25 mouse cellular contexts compared by ENCODE assay signal in the genomic region with DNA sequence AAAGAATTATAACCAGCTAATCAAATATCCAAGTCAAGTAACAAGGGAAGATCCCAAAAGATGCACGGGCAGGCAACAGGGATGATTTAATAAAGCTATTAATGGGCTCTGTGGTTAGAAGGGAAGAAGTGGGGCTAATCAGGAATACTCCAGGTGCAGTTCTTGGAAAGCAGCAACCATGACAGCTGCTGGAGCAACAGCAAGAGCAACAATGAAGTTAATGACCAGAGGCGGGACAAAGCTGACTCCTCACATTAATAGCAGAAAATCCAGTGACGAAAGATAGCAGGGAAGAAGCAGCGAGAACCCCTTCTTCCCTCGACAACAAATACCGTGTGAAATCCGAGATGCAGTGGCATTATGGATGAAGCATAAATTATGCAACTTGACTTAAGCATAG.
DNase-seq lines count a peak whose midpoint lies in the region; ATAC-seq and TF ChIP-seq lines count a peak whose summit lies in the region.
"Had no signal": no experiment of that assay in that cellular context is flagged by ENCODE, and none has a peak within 500 bp of the region (broad histone marks: within the 10 kb centered on the region; RNA-seq: fewer than 3 reads in every experiment).

No protein-coding gene starts in this region.

- no peak for ATAC-seq in midbrain, embryonic 14.5 days (ENCODE audit: low FRiP score, low TSS enrichment)
- ATAC-seq in midbrain, embryonic 13.5 days: no peak
- no peak for ATAC-seq in forebrain, embryonic 13.5 days
- ATAC-seq: activated CD4-positive, CD25-positive, alpha-beta regulatory T cell, adult 4 months; CD4-positive, CD25-positive, alpha-beta regulatory T cell, adult 4 months; forebrain, embryonic 16.5 days; hindbrain, embryonic 16.5 days had no signal

- no peak for TF ChIP-seq CTCF in brain, embryonic 14.5 days (IDR thresholded peaks at IDR 0.05; ENCODE audit: borderline replicate concordance, extremely low read depth, insufficient read depth, insufficient read length)

- intact Hi-C loops in heart, postnatal 25 days (cut with DNase I): no loop called here

- H3K4me3 ChIP-seq in midbrain, embryonic 14.5 days (replicated peaks; ENCODE audit: low read depth, low read length): no peak overlapping the region
- H3K4me3 ChIP-seq in midbrain, embryonic 13.5 days (replicated peaks): no peak overlapping the region
- H3K4me3 ChIP-seq in forebrain, embryonic 13.5 days: no peak overlapping the region
- H3K4me3 ChIP-seq: embryonic facial prominence, embryonic 12.5 days; erythroblast, embryonic 14.5 days; forebrain, embryonic 12.5 days; heart, adult 2 months; heart, embryonic 10.5 days; heart, embryonic 13.5 days; hindbrain, embryonic 12.5 days had no signal

- no peaks in the 10 kb centered on the region for H3K9me3 ChIP-seq in midbrain, embryonic 14.5 days (ENCODE audit: control insufficient read depth, low read length)
- H3K9me3 ChIP-seq in midbrain, embryonic 13.5 days: no peaks in the 10 kb centered on the region
- no peaks in the 10 kb centered on the region for H3K9me3 ChIP-seq in forebrain, embryonic 13.5 days (replicated peaks)
- H3K9me3 ChIP-seq: embryonic facial prominence, embryonic 12.5 days; forebrain, embryonic 12.5 days; heart, embryonic 10.5 days; heart, embryonic 13.5 days; hindbrain, embryonic 12.5 days had no signal

- H3K4me1 ChIP-seq in midbrain, embryonic 14.5 days (ENCODE audit: control insufficient read depth, insufficient read depth, low read length): no peaks in the 10 kb centered on the region
- no peaks in the 10 kb centered on the region for H3K4me1 ChIP-seq in midbrain, embryonic 13.5 days (replicated peaks)
- no peaks in the 10 kb centered on the region for H3K4me1 ChIP-seq in forebrain, embryonic 13.5 days
- H3K4me1 ChIP-seq: embryonic facial prominence, embryonic 12.5 days; forebrain, embryonic 12.5 days; heart, embryonic 10.5 days; heart, embryonic 13.5 days; hindbrain, embryonic 12.5 days had no signal

- H3K27me3 ChIP-seq in midbrain, embryonic 14.5 days (ENCODE audit: control insufficient read depth, insufficient read depth, low read length): no peaks in the 10 kb centered on the region
- no peaks in the 10 kb centered on the region for H3K27me3 ChIP-seq in midbrain, embryonic 13.5 days
- H3K27me3 ChIP-seq in forebrain, embryonic 13.5 days: no peaks in the 10 kb centered on the region
- H3K27me3 ChIP-seq: embryonic facial prominence, embryonic 12.5 days; forebrain, embryonic 12.5 days; heart, embryonic 13.5 days; hindbrain, embryonic 12.5 days had no signal

- H3K36me3 ChIP-seq in midbrain, embryonic 14.5 days (ENCODE audit: control insufficient read depth, insufficient read depth, low read length): no peaks in the 10 kb centered on the region
- no peaks in the 10 kb centered on the region for H3K36me3 ChIP-seq in midbrain, embryonic 13.5 days
- no peaks in the 10 kb centered on the region for H3K36me3 ChIP-seq in forebrain, embryonic 13.5 days (ENCODE audit: poor library complexity, severe bottlenecking)
- H3K36me3 ChIP-seq: embryonic facial prominence, embryonic 12.5 days; forebrain, embryonic 12.5 days; heart, embryonic 10.5 days; heart, embryonic 13.5 days; hindbrain, embryonic 12.5 days had no signal

- TF ChIP-seq POLR2A in brain, embryonic 14.5 days (IDR thresholded peaks at IDR 0.05; ENCODE audit: borderline replicate concordance, extremely low read depth, insufficient read depth, insufficient read length, poor library complexity, severe bottlenecking): no peak

- H3K9ac ChIP-seq in midbrain, embryonic 14.5 days (replicated peaks; ENCODE audit: low read length): no peak overlapping the region
- H3K9ac ChIP-seq in midbrain, embryonic 13.5 days (replicated peaks): no peak overlapping the region
- H3K9ac ChIP-seq in forebrain, embryonic 13.5 days: no peak overlapping the region
- H3K9ac ChIP-seq: embryonic facial prominence, embryonic 12.5 days; forebrain, embryonic 12.5 days; heart, embryonic 13.5 days; hindbrain, embryonic 12.5 days had no signal

- no peak overlapping the region for H3K27ac ChIP-seq in midbrain, embryonic 14.5 days (replicated peaks; ENCODE audit: low read depth, low read length)
- no peak overlapping the region for H3K27ac ChIP-seq in midbrain, embryonic 13.5 days
- no peak overlapping the region for H3K27ac ChIP-seq in forebrain, embryonic 13.5 days
- H3K27ac ChIP-seq: embryonic facial prominence, embryonic 12.5 days; forebrain, embryonic 12.5 days; heart, adult 2 months; heart, embryonic 10.5 days; heart, embryonic 13.5 days; hindbrain, embryonic 12.5 days had no signal

- 63% methylated on average over 7 of the region's 7 CpGs for WGBS in midbrain, embryonic 14.5 days
- WGBS in midbrain, embryonic 13.5 days: 66% methylated on average over 7 of the region's 7 CpGs
- 74% methylated on average over 7 of the region's 7 CpGs for WGBS in forebrain, embryonic 13.5 days

- no peak overlapping the region for H3K4me2 ChIP-seq in midbrain, embryonic 14.5 days (ENCODE audit: low read length)
- no peak overlapping the region for H3K4me2 ChIP-seq in midbrain, embryonic 13.5 days (replicated peaks)
- no peak overlapping the region for H3K4me2 ChIP-seq in forebrain, embryonic 13.5 days
- H3K4me2 ChIP-seq: embryonic facial prominence, embryonic 12.5 days; forebrain, embryonic 12.5 days; heart, embryonic 13.5 days; hindbrain, embryonic 12.5 days had no signal

- DNase-seq in midbrain, embryonic 14.5 days: peak; percentile 23
- DNase-seq in brain, embryonic 14.5 days (ENCODE audit: low read depth): peak; percentile 34
- DNase-seq in retina, embryonic 14.5 days (ENCODE audit: low spot score): peak; percentile 50
- no peak for DNase-seq in heart, postnatal 25 days (ENCODE audit: low spot score)
- DNase-seq: adrenal gland, adult 8-10 months; adrenal gland, postnatal 25 days; cerebellum, adult 18-20 months; cerebellum, adult 9-10 months; cerebellum, postnatal 14 days; gastrocnemius, postnatal 10 days; gastrocnemius, postnatal 36 days; heart, adult 2 months; heart, postnatal 14 days had no signal
